Mouse (Mus musculus) lung, embryonic 16.5 days (tissue): Measurements from ENCODE around the gene Ilk. TPM values are rescaled to one million over a fixed set of nuclear protein-coding genes. Genes with fewer than 3 reads are reported as not detected.
A peak's percentile ranks its signal among the peaks of the same experiment; 100 is the strongest.
"Not testable (repeated sequence)": the region's sequence is repeated elsewhere in the genome, so short reads cannot be mapped to it uniquely, and the experiment has no call there.

ENCODE experiments used
- ATAC-seq: fragments of 200-750 bp; cut with Nextera tagmentation; 2 replicates; pipeline ENCODE4 v1.8.0; 2017; ENCODE audit warnings: low read depth, mild to moderate bottlenecking, moderate library complexity
- H3K27ac ChIP-seq: fragments of 300-500 bp; sonication (generic); 2 replicates; pipeline ENCODE4 v1.5.1; 2014; ENCODE audit warnings: mild to moderate bottlenecking, control low read depth, low read length
- H3K27me3 ChIP-seq: fragments of 300-500 bp; sonication (generic); 2 replicates; pipeline ENCODE4 v1.6.1; 2014; ENCODE audit warnings: low read depth, low read length, mixed read lengths; ENCODE audit not compliant: control insufficient read depth, insufficient read depth
- H3K36me3 ChIP-seq: fragments of 300-500 bp; sonication (generic); 2 replicates; pipeline ENCODE4 v1.6.1; 2014; ENCODE audit warnings: low read length; ENCODE audit not compliant: control insufficient read depth, insufficient read depth
- H3K4me1 ChIP-seq: fragments of 300-500 bp; sonication (generic); replicated peaks from 2 replicates; pipeline ENCODE4 v1.6.1; 2014; ENCODE audit warnings: low read length, mixed read lengths; ENCODE audit not compliant: control insufficient read depth, insufficient read depth
- H3K4me2 ChIP-seq: fragments of 300-500 bp; sonication (generic); 2 replicates; pipeline ENCODE4 v1.6.1; 2014; ENCODE audit warnings: low read depth, low read length, control low read depth
- H3K4me3 ChIP-seq: fragments of 300-500 bp; sonication (generic); 2 replicates; pipeline ENCODE4 v1.5.1; 2014; ENCODE audit warnings: mild to moderate bottlenecking, low read length, control low read depth
- H3K9ac ChIP-seq: fragments of 300-500 bp; sonication (generic); 2 replicates; pipeline ENCODE4 v1.6.1; 2014; ENCODE audit warnings: low read length, control low read depth
- H3K9me3 ChIP-seq: fragments of 300-500 bp; sonication (generic); 2 replicates; pipeline ENCODE4 v1.6.1; 2016; ENCODE audit warnings: low read length; ENCODE audit not compliant: control insufficient read depth
- WGBS: fragments of 180-500 bp; shearing (Covaris S2); extraction: QIAGEN DNeasy Blood & Tissue Kit; methylation state at CpG from one replicate; pipeline ENCODE4 v1.1.7; 2014; 5-methylcytosine and 5-hydroxymethylcytosine counted together
- polyA plus RNA-seq: library from polyadenylated mRNA; unstranded; fragments of >200 nt; fragmentation: Nextera tagmentation; extraction: Ambion mirVana; gene quantifications from 2 replicates; pipeline ENCODE4 v1.2.1, GENCODE M21; 2015

Gene Ilk
- polyA plus RNA-seq, 1 experiment from 2014 or later = 413 TPM

DNA sequence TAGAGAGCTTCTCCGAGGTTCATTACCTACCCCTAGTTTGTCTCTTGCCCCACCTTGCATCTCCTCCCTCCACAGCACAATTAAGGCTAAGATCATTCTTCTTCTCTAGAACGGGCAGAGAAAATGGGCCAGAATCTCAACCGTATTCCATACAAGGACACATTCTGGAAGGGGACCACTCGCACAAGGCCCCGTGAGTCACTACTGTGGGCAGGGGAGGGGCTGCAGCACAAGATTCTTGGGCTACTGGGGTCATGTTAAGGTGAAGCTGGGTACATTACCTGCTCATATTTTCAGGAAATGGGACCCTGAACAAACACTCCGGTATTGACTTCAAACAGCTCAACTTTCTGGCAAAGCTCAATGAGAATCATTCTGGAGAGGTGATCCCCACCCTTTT lies 4.5 kb downstream of the Ilk start:
- no peaks in the 10 kb centered on the region for H3K27me3 ChIP-seq
- H3K4me2 ChIP-seq = no peak overlapping the region
- no peak for ATAC-seq
- peaks cover 21% of the 10 kb centered on the region; the same call in 1 of the 2 replicates for H3K36me3 ChIP-seq
- H3K4me1 ChIP-seq = peaks cover 27% of the 10 kb centered on the region
- H3K9ac ChIP-seq = no peak overlapping the region
- H3K9me3 ChIP-seq = no peaks in the 10 kb centered on the region
- H3K4me3 ChIP-seq = no peak overlapping the region
- no peak overlapping the region for H3K27ac ChIP-seq
- WGBS = 72% methylated on average over 6 of the region's 6 CpGs

DNA sequence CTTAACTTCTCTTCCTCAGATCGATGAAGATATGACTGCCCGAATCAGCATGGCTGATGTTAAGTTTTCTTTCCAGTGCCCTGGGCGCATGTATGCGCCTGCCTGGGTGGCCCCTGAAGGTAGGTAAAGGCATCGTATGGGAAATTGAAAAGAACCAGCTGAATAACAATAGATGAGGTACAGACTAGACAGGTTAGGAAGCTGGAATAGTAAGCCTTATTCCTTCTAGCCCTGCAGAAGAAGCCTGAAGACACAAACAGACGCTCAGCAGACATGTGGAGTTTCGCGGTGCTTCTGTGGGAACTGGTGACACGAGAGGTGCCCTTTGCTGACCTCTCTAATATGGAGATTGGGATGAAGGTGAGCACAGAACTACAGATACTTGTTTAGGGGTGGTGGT lies 5.6 kb downstream of the Ilk start:
- Histone ChIP-seq H3K27me3 (no peaks in the 10 kb centered on the region), H3K9ac (no peak overlapping the region), H3K4me2 (no peak overlapping the region), H3K36me3 (peaks cover 24% of the 10 kb centered on the region), H3K4me3 (no peak overlapping the region), H3K9me3 (no peaks in the 10 kb centered on the region), H3K27ac (no peak overlapping the region), H3K4me1 (peaks cover 27% of the 10 kb centered on the region)
- whole genome bisulfite sequencing = 83% methylated on average over 9 of the region's 9 CpGs
- no peak for ATAC-seq

- 73% methylated on average over 7 of the region's 7 CpGs for WGBS
- not testable (repeated sequence) for H3K4me2 ChIP-seq, H3K9ac ChIP-seq, H3K27me3 ChIP-seq, H3K27ac ChIP-seq, H3K4me3 ChIP-seq, ATAC-seq, H3K9me3 ChIP-seq
- H3K36me3 ChIP-seq = peaks cover 24% of the 10 kb centered on the region
- H3K4me1 ChIP-seq = peaks cover 24% of the 10 kb centered on the region
These were observed 6.3 kb downstream of the Ilk start for GRCm38 (mm10) chr7:105742539-105743215.

DNA sequence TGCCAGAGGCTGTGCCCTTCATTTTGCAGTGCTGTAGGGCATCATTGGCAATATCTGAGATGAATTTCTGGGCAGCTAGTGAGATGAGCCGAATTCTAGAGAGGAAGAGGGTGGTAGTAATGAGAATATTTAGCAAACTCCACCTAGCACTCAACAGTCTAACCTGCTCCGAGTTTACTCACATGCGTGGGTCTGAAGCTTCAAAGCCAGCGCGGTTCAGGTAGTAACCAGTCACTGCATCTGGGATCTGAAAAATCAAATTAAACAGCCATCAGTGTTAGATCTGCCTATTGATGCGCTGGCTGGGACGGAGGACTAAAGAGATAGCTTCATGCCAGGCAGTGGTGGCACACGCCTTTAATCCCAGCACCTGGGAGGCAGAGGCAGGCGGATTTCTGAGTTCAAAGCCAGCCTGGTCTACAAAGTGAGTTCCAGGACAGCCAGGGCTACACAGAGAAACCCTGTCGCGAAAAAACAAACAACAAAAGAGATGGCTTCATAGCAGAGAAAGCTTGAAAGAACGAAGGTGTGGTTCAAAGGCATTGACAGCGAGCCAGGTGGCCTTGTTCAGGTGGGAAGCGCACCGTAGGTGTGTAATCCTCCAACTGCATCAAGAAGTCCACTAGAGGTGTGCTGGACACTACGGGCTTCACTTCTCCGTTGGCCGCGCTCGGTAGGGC lies 7.0 kb downstream of the Ilk start:
- Histone ChIP-seq H3K4me2 (peak overlapping the region; percentile 89), H3K36me3 (peaks cover 24% of the 10 kb centered on the region), H3K9ac (peak overlapping the region; percentile 83), H3K27ac (peak overlapping the region; percentile 66), H3K4me1 (peaks cover 18% of the 10 kb centered on the region), H3K4me3 (peak overlapping the region; percentile 74)
- ATAC-seq, H3K9me3 ChIP-seq, H3K27me3 ChIP-seq: not testable (repeated sequence)
- WGBS = 29% methylated on average over 20 of the region's 20 CpGs

GRCm38 (mm10) chr7:105743926-105744590 lies 7.7 kb downstream of the Ilk start, which contains the start of gene Taf10:
TSS of gene Taf10 (minus strand) at chr7:105744361.
- Histone ChIP-seq H3K4me3 (peak within 1 kb of the TSS; percentile 74), H3K4me2 (peak within 1 kb of the TSS; percentile 89), H3K9ac (peak within 1 kb of the TSS; percentile 83), H3K36me3 (peaks cover 24% of the 10 kb centered on the region), H3K27me3 (no peaks in the 10 kb centered on the region), H3K27ac (peak within 1 kb of the TSS; percentile 66), H3K4me1 (peaks cover 14% of the 10 kb centered on the region), H3K9me3 (no peaks in the 10 kb centered on the region)
- under 1% methylated on average over 67 of the region's 67 CpGs for WGBS
- ATAC-seq = peak; percentile 97

GRCm38 (mm10) chr7:105747776-105748175 lies 11.4 kb downstream of the Ilk start:
- Histone ChIP-seq H3K27ac (no peak overlapping the region), H3K4me3 (no peak overlapping the region), H3K9me3 (no peaks in the 10 kb centered on the region), H3K9ac (no peak overlapping the region), H3K27me3 (no peaks in the 10 kb centered on the region), H3K36me3 (peaks cover 5% of the 10 kb centered on the region), H3K4me1 (peaks cover 13% of the 10 kb centered on the region), H3K4me2 (no peak overlapping the region)
- 70% methylated on average over 2 of the region's 2 CpGs for WGBS
- no peak for ATAC-seq

DNA sequence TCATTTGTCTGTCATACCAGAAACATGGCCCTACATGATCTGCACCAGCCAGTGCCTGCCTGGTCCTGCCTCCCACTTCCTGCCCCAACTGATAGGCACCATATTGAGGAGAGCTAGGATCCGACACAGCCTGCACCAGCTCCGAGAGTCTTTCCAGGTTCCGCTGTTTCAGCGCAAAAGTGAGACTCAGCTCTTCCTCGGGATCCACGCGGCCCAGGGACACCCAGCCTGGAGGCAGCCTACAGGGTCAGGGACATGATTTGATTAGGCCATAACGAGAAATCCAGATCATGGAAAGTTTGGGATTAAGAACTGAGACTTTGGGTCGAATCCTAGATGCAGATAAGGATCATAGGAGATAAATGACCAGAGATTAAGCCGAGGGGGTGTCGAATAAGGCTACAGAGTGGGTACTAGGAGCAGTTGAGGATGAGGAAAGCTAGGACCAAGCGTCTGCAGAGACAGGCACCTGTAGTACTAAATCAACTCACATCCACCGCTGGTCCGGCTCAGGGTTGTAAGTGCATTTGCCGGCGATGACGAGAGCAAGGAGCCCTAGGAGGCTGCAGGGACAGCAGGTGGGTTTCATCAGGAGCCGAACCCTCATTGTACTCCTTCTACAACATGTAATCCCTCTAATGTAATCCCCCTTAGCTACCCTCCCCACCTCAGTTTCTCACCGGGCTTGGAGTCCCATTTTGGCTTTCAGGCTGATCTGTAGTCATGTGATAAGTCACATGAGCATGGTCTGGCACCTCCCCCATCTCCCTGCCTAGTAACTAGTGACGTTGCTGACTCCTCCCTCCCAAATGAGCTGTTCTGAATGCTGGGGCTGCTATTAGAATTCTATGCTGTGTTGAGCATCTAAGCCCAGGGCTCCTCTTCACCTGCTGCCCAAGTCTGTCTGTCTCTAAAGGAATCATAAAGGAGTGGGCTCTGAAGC lies 15.4 kb downstream of the Ilk start, which contains the start of gene Tpp1:
Gene Tpp1, minus strand, starts transcription at position 745 of the 943 bp plus-strand sequence.
- Histone ChIP-seq H3K4me3 (peak within 1 kb of the TSS; percentile 73), H3K36me3 (peaks cover 6% of the 10 kb centered on the region; the same call in 1 of the 2 replicates), H3K27ac (peak within 1 kb of the TSS; percentile 38; the same call in 1 of the 2 replicates), H3K9me3 (no peaks in the 10 kb centered on the region), H3K4me2 (peak within 1 kb of the TSS; percentile 87), H3K9ac (peak within 1 kb of the TSS; percentile 83), H3K4me1 (peaks cover 6% of the 10 kb centered on the region; the same call in 1 of the 2 replicates), H3K27me3 (no peaks in the 10 kb centered on the region)
- whole genome bisulfite sequencing = 16% methylated on average over 20 of the region's 20 CpGs
- ATAC-seq = peak; percentile 95

DNA sequence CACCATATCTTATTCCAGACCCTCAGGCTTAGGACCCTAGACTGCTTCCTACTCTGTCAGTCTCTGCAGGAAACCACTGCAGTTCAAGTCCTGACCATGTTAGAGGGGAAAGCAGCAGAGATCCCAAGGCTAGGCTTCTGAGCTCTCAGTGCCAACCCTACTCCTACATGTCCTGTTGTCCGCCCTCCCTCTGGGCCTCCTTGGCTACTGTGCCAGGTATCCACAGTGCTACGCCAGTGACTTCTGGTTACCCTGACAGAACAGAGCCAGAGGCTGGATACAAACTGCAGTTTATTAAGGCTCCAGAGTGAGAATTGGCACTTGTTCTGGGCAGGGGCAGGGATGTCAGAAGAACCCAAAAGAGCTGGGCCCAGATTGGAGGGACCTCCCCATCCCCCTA lies 16.3 kb downstream of the Ilk start:
- Histone ChIP-seq H3K9ac (no peak overlapping the region), H3K4me1 (peaks cover 6% of the 10 kb centered on the region; the same call in 1 of the 2 replicates), H3K27ac (no peak overlapping the region), H3K4me3 (no peak overlapping the region), H3K9me3 (no peaks in the 10 kb centered on the region), H3K4me2 (no peak overlapping the region), H3K36me3 (peaks cover 11% of the 10 kb centered on the region), H3K27me3 (no peaks in the 10 kb centered on the region)
- 95% methylated on average over 2 of the region's 2 CpGs for WGBS
- 0 out of 2 replicates have a peak, but pooled peaks have one; percentile 16 for ATAC-seq
